Mouse (Mus musculus): ENCODE results near the gene Mc1r. TPM values are rescaled to one million over a fixed set of nuclear protein-coding genes. Genes with fewer than 3 reads are reported as not detected.
"Not testable (repeated sequence)": the region's sequence is repeated elsewhere in the genome, so short reads cannot be mapped to it uniquely, and the experiment has no call there.

Gene Mc1r
- polyA plus RNA-seq, 1 experiment from 2014 or later = 0.08 TPM

DNA sequence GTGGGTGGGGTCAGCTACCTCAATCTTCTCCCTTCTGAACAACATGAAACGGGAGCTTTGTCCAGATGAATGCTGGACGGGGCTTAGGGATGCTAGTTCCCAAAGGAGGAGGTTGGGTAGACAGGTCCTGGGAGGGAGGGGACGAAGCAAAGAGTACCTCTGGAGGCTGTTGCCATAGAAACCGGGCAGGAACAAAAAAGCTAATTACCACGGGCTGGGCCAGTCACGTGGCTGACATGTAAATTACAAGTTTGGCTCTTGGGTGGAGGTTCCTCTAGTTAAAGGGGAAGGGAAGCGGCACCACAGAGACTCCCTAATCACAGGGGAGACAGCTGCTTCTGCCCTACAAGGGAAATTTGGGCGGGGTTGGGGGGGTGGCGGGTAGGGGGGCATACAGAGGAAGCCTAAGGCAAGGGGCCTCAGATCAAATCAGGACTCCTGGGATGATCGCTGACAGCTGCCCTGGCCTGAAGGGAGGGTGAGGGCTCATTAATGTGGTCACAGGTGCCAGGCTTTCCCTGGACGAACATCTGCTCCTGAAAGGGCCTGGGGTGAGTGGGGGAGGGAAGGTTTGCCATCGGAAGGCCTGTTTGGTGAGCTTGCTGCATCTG is 5.8 kb downstream of the Mc1r start:
- peaks cover 64% of the 10 kb centered on the region for H3K27me3 ChIP-seq
- H3K4me2 ChIP-seq = no peak overlapping the region
- no peak overlapping the region for H3K9ac ChIP-seq
- ATAC-seq (ENCODE audit: insufficient number of reproducible peaks, low FRiP score, low TSS enrichment, low read depth) = no peak
- H3K4me3 ChIP-seq = no peak overlapping the region
- H3K27ac ChIP-seq = no peak overlapping the region
- peaks cover 14% of the 10 kb centered on the region for H3K4me1 ChIP-seq
- WGBS = 1% methylated on average over 12 of the region's 12 CpGs
- H3K9me3 ChIP-seq = no peaks in the 10 kb centered on the region
- no peaks in the 10 kb centered on the region for H3K36me3 ChIP-seq

DNA sequence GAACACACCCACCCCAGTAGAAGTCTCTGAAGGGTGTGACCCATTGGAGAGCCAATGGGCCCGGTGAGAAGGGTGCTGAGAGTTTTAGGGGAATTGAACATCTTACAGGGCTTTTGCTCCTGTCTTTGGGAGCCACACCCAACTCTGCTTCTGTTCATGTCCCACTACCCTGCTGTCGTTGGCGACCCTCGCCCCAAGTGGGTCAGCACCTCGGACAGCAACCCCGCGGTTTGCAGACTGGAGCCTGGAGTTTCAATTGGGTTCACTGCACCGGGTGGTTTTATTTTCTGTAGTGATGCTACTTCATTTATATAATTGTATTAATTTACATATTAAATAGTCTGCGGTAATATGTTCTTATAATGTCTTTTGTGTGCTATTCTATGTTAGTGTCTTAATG is 7.3 kb downstream of the Mc1r start:
- no peak for ATAC-seq (ENCODE audit: insufficient number of reproducible peaks, low FRiP score, low TSS enrichment, low read depth)
- Histone ChIP-seq H3K36me3 (no peaks in the 10 kb centered on the region), H3K27me3 (peaks cover 51% of the 10 kb centered on the region), H3K4me1 (peaks cover 14% of the 10 kb centered on the region), H3K9ac (no peak overlapping the region), H3K4me3 (no peak overlapping the region), H3K9me3 (no peaks in the 10 kb centered on the region), H3K27ac (no peak overlapping the region), H3K4me2 (no peak overlapping the region)
- 8% methylated on average over 9 of the region's 9 CpGs for WGBS

DNA sequence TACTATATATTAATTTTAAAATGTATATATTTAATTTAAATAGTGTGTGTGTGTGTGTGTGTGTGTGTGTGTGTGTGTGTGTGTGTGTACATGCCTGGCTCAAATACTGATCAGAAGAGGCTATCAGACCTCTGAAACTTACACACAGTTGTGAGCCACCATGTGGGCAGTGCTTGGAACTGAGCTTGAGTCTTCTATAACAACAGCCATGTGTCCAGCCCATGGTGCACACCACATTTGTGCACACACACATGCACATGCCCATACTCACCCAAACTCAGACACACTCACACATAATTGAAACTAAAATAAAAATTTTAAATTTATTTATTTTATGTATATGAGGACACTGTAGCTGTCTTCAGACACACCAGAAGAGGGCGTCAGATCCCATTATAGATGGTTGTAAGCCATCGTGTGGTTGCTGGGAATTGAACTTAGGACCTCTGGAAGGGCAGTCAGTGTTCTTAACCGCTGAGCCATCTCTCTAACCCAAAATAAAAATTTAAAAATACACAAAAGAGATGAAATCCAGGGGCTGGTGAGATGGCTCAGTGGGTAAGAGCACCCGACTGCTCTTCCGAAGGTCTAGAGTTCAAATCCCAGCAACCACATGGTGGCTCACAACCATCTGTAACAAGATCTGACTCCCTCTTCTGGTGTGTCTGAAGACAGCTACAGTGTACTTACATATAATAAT is 8.2 kb downstream of the Mc1r start:
- ATAC-seq (ENCODE audit: insufficient number of reproducible peaks, low FRiP score, low TSS enrichment, low read depth); H3K36me3 ChIP-seq; H3K4me2 ChIP-seq; H3K9ac ChIP-seq; H3K4me3 ChIP-seq; H3K27ac ChIP-seq; H3K9me3 ChIP-seq: not testable (repeated sequence)
- Histone ChIP-seq H3K4me1 (peaks cover 14% of the 10 kb centered on the region), H3K27me3 (peaks cover 42% of the 10 kb centered on the region)
- WGBS = 83% methylated on average over 5 of the region's 5 CpGs

DNA sequence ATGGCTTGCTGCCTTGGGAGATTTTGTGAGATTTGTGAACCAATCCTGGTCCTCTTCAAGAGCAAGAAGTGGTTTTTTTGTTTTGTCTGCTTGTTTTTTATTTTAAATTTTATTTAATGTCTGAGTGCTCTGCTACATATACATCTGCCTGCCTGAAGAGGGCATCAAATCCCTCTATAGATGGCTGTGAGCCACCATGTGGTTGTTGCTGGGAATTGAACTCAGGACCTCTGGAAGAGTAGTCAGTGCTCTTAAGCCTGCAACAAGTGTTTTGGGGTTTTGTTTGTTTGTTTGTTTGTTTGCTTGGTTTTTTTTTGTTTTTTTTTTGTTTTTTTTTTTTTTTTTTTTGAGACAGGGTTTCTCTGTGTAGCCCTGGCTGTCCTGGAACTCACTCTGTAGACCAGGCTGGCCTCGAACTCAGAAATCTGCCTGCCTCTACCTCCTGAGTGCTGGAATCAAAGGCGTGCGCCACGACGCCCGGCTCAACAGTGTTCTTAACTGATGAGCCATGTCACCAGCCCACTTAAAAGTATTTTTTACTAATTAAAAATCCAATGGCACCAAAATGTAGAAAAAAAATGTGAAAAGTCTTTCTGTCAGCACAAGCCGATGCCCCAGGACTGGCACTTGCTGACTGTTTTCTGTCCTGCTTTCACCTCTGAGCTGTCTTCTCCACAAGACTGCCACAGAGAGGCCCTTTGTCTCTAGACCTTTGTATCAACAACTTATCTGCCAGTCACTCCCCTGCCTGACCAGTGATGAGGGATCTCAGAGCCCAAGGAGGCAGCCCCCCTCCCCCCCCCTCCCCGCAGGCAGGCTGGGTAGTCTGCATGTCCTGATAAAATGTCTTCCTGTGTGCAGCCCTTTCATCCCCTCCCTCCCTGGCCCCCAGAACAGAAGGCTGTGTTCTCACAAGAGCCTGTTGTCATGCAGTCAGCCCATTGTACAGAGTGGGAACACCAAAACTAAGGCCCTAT is 9.3 kb downstream of the Mc1r start:
- H3K27me3 ChIP-seq = peaks cover 31% of the 10 kb centered on the region
- no peak overlapping the region for H3K9ac ChIP-seq
- H3K4me1 ChIP-seq = peaks cover 10% of the 10 kb centered on the region
- WGBS = 87% methylated on average over 8 of the region's 8 CpGs
- no peaks in the 10 kb centered on the region for H3K9me3 ChIP-seq
- no peak overlapping the region for H3K4me3 ChIP-seq
- H3K36me3 ChIP-seq = no peaks in the 10 kb centered on the region
- no peak overlapping the region for H3K27ac ChIP-seq
- H3K4me2 ChIP-seq = no peak overlapping the region
- ATAC-seq (ENCODE audit: insufficient number of reproducible peaks, low FRiP score, low TSS enrichment, low read depth) = no peak

DNA sequence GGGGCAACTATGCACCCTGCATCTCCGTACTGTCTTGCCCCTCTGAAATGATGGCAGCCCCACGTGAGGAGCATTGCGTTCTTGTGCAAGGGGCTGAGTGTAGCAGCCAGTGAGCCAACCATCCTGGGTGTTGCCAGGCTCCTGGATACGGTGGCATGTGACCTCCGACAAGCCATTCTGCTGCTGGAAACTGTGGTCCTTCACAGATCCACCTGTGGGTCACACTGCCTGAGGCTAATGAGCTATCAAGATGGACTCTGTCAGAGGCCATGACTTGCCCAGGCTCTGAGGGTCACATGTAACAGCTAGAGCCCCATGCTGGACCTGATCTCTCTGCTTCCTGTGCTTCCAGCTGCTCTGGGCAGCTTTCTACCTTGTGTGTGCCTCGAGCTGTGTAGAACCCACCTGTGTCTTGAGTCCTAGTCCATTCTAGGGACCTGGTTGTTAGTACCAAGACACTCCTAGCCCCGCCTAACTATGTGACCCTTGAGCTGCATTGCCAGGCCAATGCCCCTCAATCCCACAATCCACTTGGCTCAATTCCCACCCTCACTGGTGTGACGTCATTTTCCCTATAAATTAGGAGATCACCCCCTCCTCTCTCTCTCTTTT is 10.1 kb downstream of the Mc1r start:
- peaks cover 2% of the 10 kb centered on the region for H3K4me1 ChIP-seq
- no peak for ATAC-seq (ENCODE audit: insufficient number of reproducible peaks, low FRiP score, low TSS enrichment, low read depth)
- H3K27ac ChIP-seq = no peak overlapping the region
- no peak overlapping the region for H3K4me2 ChIP-seq
- 76% methylated on average over 8 of the region's 8 CpGs for WGBS
- no peaks in the 10 kb centered on the region for H3K36me3 ChIP-seq
- peaks cover 23% of the 10 kb centered on the region for H3K27me3 ChIP-seq
- no peak overlapping the region for H3K9ac ChIP-seq
- no peak overlapping the region for H3K4me3 ChIP-seq
- H3K9me3 ChIP-seq = no peaks in the 10 kb centered on the region

DNA sequence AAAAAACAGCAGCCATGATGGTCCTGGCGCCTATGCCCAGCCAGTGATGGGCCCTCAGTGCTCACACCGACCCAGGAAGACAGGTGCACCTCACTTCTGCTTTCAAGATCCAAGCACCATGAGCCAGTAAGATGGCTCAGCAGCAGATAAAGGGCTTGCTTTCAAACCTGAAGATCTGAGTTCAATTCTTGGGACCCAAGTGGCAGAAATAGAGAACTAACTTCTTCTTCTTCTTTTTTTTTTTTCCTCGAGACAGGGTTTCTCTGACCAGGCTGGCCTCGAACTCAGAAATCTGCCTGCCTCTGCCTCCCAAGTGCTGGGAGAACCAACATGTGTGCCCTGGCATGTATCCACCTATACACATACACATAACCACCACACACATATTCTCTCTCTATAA is 12.8 kb downstream of the Mc1r start:
- H3K27ac ChIP-seq = no peak overlapping the region
- H3K27me3 ChIP-seq = no peaks in the 10 kb centered on the region
- H3K9ac ChIP-seq = no peak overlapping the region
- H3K4me3 ChIP-seq = no peak overlapping the region
- no peak for ATAC-seq (ENCODE audit: insufficient number of reproducible peaks, low FRiP score, low TSS enrichment, low read depth)
- H3K36me3 ChIP-seq = no peaks in the 10 kb centered on the region
- WGBS = 84% methylated on average over 4 of the region's 4 CpGs
- no peak overlapping the region for H3K4me2 ChIP-seq
- no peaks in the 10 kb centered on the region for H3K4me1 ChIP-seq
- no peaks in the 10 kb centered on the region for H3K9me3 ChIP-seq

DNA sequence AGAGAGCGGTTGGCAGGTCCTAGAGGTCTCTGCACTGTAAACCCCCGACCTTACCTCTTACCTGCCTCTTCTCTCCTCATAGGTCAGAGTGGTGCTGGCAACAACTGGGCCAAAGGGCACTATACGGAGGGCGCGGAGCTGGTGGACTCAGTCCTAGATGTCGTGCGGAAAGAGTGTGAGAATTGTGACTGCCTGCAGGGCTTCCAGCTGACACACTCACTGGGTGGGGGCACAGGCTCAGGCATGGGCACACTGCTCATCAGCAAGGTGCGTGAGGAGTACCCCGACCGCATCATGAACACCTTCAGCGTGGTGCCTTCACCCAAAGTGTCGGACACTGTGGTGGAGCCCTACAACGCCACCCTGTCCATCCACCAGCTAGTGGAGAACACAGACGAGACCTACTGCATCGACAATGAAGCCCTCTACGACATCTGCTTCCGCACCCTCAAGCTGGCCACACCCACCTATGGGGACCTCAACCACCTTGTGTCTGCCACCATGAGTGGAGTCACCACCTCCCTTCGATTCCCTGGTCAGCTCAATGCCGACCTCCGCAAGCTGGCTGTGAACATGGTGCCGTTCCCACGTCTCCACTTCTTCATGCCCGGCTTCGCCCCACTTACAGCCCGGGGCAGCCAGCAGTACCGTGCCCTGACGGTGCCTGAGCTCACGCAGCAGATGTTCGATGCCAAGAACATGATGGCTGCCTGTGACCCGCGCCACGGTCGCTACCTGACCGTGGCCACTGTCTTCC is 13.8 kb downstream of the Mc1r start:
- Histone ChIP-seq H3K27ac (no peak overlapping the region), H3K4me2 (no peak overlapping the region), H3K4me3 (no peak overlapping the region), H3K27me3 (no peaks in the 10 kb centered on the region), H3K36me3 (no peaks in the 10 kb centered on the region), H3K9me3 (no peaks in the 10 kb centered on the region), H3K4me1 (no peaks in the 10 kb centered on the region), H3K9ac (no peak overlapping the region)
- no peak for ATAC-seq (ENCODE audit: insufficient number of reproducible peaks, low FRiP score, low TSS enrichment, low read depth)
- WGBS = 94% methylated on average over 34 of the region's 34 CpGs

DNA sequence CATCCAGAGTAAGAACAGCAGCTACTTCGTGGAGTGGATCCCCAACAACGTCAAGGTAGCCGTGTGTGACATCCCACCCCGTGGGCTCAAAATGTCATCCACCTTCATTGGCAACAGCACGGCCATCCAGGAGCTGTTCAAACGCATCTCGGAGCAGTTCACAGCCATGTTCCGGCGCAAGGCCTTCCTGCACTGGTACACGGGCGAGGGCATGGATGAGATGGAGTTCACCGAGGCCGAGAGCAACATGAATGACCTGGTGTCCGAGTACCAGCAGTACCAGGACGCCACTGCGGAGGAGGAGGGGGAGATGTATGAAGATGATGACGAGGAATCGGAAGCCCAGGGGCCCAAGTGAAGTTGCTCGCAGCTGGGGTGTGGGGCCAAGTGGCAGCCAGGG is 14.4 kb downstream of the Mc1r start:
- no peak overlapping the region for H3K4me3 ChIP-seq
- no peak overlapping the region for H3K4me2 ChIP-seq
- WGBS = 81% methylated on average over 19 of the region's 19 CpGs
- no peaks in the 10 kb centered on the region for H3K9me3 ChIP-seq
- H3K4me1 ChIP-seq = no peaks in the 10 kb centered on the region
- H3K9ac ChIP-seq = no peak overlapping the region
- no peak for ATAC-seq (ENCODE audit: insufficient number of reproducible peaks, low FRiP score, low TSS enrichment, low read depth)
- no peak overlapping the region for H3K27ac ChIP-seq
- no peaks in the 10 kb centered on the region for H3K27me3 ChIP-seq
- H3K36me3 ChIP-seq = no peaks in the 10 kb centered on the region

DNA sequence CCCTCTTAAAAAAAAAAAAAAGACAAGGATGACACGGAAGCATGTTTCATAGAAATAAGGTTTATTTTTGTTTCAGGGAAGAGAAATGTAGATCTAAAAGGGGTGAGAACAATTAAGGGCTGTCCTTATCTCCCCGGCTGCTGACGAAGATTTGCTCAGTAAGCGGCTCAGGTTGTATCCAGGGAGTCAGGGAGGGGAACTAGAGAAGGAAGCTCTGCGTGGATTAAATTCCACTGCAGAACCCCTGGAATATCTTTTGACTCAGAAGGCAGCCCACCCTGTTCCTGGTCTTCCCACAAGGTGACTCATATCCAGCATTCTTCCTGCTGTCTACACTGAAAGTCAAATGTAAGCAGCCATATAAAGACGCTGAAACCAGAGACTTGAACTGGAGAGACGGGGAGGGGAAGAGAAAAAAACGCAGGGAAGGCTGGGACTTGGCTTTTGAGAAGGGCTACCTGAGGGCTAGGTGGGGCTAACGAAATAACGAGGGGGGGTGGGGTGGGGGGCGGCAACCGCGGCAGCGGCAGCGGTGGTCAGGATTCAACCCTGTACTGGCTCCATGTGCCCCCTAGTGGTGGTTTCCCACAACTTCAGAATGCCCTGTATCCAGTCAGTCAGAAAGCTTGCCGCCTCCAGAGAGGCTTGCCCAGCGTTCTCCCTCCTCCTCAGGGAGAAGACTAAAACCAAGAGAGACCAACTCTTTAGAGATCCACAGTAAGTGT is 15.3 kb downstream of the Mc1r start:
- 18% methylated on average over 17 of the region's 17 CpGs for whole genome bisulfite sequencing
- H3K4me2 ChIP-seq = peak overlapping the region; percentile 39
- no peak for ATAC-seq (ENCODE audit: insufficient number of reproducible peaks, low FRiP score, low TSS enrichment, low read depth)
- no peaks in the 10 kb centered on the region for H3K36me3 ChIP-seq
- H3K4me3 ChIP-seq = peak overlapping the region; percentile 16; the same call in 1 of the 2 replicates
- H3K9me3 ChIP-seq = 0 out of 2 replicates have a peak, but pooled peaks cover 3% of the 10 kb centered on the region
- no peaks in the 10 kb centered on the region for H3K27me3 ChIP-seq
- no peaks in the 10 kb centered on the region for H3K4me1 ChIP-seq
- H3K9ac ChIP-seq = no peak overlapping the region
- no peak overlapping the region for H3K27ac ChIP-seq

DNA sequence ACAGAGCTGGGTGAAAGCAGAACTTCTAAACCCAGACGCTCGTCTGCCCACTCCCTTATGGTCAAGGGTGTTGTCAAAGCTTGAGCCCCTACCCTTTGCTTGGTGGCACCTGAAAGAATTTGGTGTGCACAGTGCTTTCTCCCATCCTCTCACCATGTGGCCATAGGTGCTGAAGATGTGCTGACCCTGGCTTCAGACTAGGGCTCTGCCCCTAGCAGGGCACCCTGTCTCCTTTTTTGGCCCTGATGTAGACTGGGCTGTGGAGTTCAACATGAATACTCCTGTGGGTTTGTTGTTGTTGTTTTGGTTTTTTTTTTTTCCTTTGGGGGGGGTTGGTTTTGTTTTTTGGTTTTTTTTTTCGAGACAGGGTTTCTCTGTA is 15.9 kb downstream of the Mc1r start:
- Histone ChIP-seq H3K36me3 (no peaks in the 10 kb centered on the region), H3K4me2 (no peak overlapping the region), H3K9me3 (peaks cover 9% of the 10 kb centered on the region; the same call in 1 of the 2 replicates), H3K4me3 (no peak overlapping the region), H3K27me3 (no peaks in the 10 kb centered on the region), H3K27ac (no peak overlapping the region), H3K4me1 (no peaks in the 10 kb centered on the region), H3K9ac (no peak overlapping the region)
- ATAC-seq (ENCODE audit: insufficient number of reproducible peaks, low FRiP score, low TSS enrichment, low read depth) = no peak
- WGBS = 15% methylated on average over 3 of the region's 3 CpGs

DNA sequence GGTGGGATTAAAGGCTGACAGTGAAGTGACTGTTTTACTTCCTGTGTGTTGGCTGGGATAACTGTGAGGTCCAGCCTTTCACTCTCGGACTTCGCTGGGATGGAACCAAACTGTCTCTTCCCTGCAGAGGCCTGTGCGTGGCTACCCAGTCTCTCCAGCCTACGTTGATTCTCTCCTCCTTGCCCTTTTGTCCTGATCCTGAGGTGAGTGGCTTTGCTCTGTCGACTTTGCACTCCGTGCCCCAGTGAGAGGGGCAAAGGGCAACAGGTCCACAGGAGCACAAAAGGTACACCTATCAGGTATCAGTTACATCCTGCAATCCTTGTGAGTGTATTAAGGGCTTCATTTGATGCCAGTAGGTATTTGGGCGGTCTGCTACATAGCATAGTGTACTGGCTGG is 16.5 kb downstream of the Mc1r start, which contains the start of gene Def8:
TSS of gene Def8 (plus strand) at position 87 of the 400 bp plus-strand sequence.
- 64% methylated on average over 7 of the region's 7 CpGs for WGBS
- Histone ChIP-seq H3K4me3 (peak within 1 kb of the TSS; percentile 16; the same call in 1 of the 2 replicates), H3K9me3 (peaks cover 16% of the 10 kb centered on the region), H3K4me1 (no peaks in the 10 kb centered on the region), H3K9ac (no peak within 1 kb of the TSS), H3K27ac (no peak within 1 kb of the TSS), H3K4me2 (peak within 1 kb of the TSS; percentile 39), H3K27me3 (no peaks in the 10 kb centered on the region), H3K36me3 (no peaks in the 10 kb centered on the region)
- ATAC-seq (ENCODE audit: insufficient number of reproducible peaks, low FRiP score, low TSS enrichment, low read depth) = no peak

Measured in limb, embryonic 15.5 days (tissue).